Mouse (Mus musculus) erythroblast, embryonic 14.5 days (primary cell): ENCODE results near the gene Trim16.

Source experiments
- GATA1 ChIP-seq: IDR thresholded peaks from 2 replicates; pipeline ENCODE4 v1.6.1; 2012; ENCODE audit warnings: low read length, inconsistent platforms, mixed read lengths
- TAL1 ChIP-seq: IDR thresholded peaks from 3 replicates; pipeline ENCODE4 v1.6.1; 2012; ENCODE audit warnings: low read length, inconsistent platforms, mixed read lengths

- TF ChIP-seq GATA1 (no peak), TAL1 (no peak)
Observed at GRCm38 (mm10) chr11:62826106-62826733, 6.2 kb downstream of the Trim16 start.
